Mouse (Mus musculus) heart, embryonic 10.5 days (tissue): ENCODE measurements around the gene Fbp1. TPM values are rescaled to one million over a fixed set of nuclear protein-coding genes. Genes with fewer than 3 reads are reported as not detected.
"Not testable (repeated sequence)": the region's sequence is repeated elsewhere in the genome, so short reads cannot be mapped to it uniquely, and the experiment has no call there.

Experiments
- DNase-seq: peaks from one replicate; pipeline ENCODE4 v3.0.0-alpha.2; 2017; ENCODE audit warnings: low spot score
- H3K27ac ChIP-seq: fragments of 300-500 bp; sonication (generic); 2 replicates; pipeline ENCODE4 v1.5.1; 2016; ENCODE audit warnings: mild to moderate bottlenecking
- H3K27me3 ChIP-seq: fragments of 300-500 bp; sonication (generic); 2 replicates; pipeline ENCODE4 v1.6.1; 2016; ENCODE audit warnings: mild to moderate bottlenecking; ENCODE audit not compliant: poor library complexity, insufficient read depth, severe bottlenecking
- H3K36me3 ChIP-seq: fragments of 300-500 bp; sonication (generic); 2 replicates; pipeline ENCODE4 v1.6.1; 2016; ENCODE audit warnings: mild to moderate bottlenecking, moderate library complexity
- H3K4me1 ChIP-seq: fragments of 300-500 bp; sonication (generic); 2 replicates; pipeline ENCODE4 v1.6.1; 2016; ENCODE audit warnings: mild to moderate bottlenecking
- H3K4me3 ChIP-seq: fragments of 300-500 bp; sonication (generic); 2 replicates; pipeline ENCODE4 v1.5.1; 2016; ENCODE audit warnings: mild to moderate bottlenecking, moderate library complexity
- H3K9me3 ChIP-seq: fragments of 300-500 bp; sonication (generic); 2 replicates; pipeline ENCODE4 v1.6.1; 2016; ENCODE audit warnings: mild to moderate bottlenecking, moderate library complexity
- WGBS: fragments of 180-500 bp; shearing (Covaris S2); methylation state at CpG from one replicate; pipeline ENCODE4 v1.1.7; 2016; 5-methylcytosine and 5-hydroxymethylcytosine counted together
- polyA plus RNA-seq: library from polyadenylated mRNA; unstranded; fragments of >200 nt; fragmentation: Nextera tagmentation; extraction: Ambion mirVana; gene quantifications from 2 replicates; pipeline ENCODE4 v1.2.1, GENCODE M21; 2016

Gene Fbp1
- polyA plus RNA-seq, 1 experiment from 2014 or later: 0.25 TPM

- no peak within 1 kb of the TSS for H3K27ac ChIP-seq
- no peaks in the 10 kb centered on the region for H3K27me3 ChIP-seq
- H3K4me3 ChIP-seq: no peak within 1 kb of the TSS
- 0 out of 2 replicates have a peak, but pooled peaks cover 7% of the 10 kb centered on the region for H3K4me1 ChIP-seq
- DNase-seq: no peak
- H3K9me3 ChIP-seq: no peaks in the 10 kb centered on the region
- no peaks in the 10 kb centered on the region for H3K36me3 ChIP-seq
- WGBS: 62% methylated on average over 21 of the region's 21 CpGs
Observed at GRCm38 (mm10) chr13:62857941-62858915, 29.9 kb downstream of the Fbp1 start, which contains the start of gene Fbp2. TSS of gene Fbp2 (minus strand) at chr13:62858422.

- Histone ChIP-seq H3K9me3 (no peaks in the 10 kb centered on the region), H3K4me3 (no peak overlapping the region), H3K4me1 (0 out of 2 replicates have a peak, but pooled peaks cover 3% of the 10 kb centered on the region), H3K36me3 (no peaks in the 10 kb centered on the region), H3K27me3 (no peaks in the 10 kb centered on the region), H3K27ac (no peak overlapping the region)
- 82% methylated on average over 14 of the region's 14 CpGs for WGBS
- no peak for DNase-seq
Observed at GRCm38 (mm10) chr13:62856850-62857249, 31.2 kb downstream of the Fbp1 start.

GRCm38 (mm10) chr13:62856305-62856675 is 31.8 kb downstream of the Fbp1 start:
- H3K27me3 ChIP-seq: no peaks in the 10 kb centered on the region
- peak overlapping the region; percentile 72; the same call in 1 of the 2 replicates for H3K27ac ChIP-seq
- H3K4me1 ChIP-seq: 0 out of 2 replicates have a peak, but pooled peaks cover 3% of the 10 kb centered on the region
- H3K4me3 ChIP-seq: peak overlapping the region; percentile 50
- no peaks in the 10 kb centered on the region for H3K9me3 ChIP-seq
- H3K36me3 ChIP-seq: no peaks in the 10 kb centered on the region
- 6% methylated on average over 5 of the region's 5 CpGs for WGBS
- peak; percentile 93 for DNase-seq

GRCm38 (mm10) chr13:62855396-62856304 is 32.4 kb downstream of the Fbp1 start:
- Histone ChIP-seq H3K9me3 (no peaks in the 10 kb centered on the region), H3K27me3 (no peaks in the 10 kb centered on the region), H3K27ac (no peak overlapping the region), H3K4me1 (0 out of 2 replicates have a peak, but pooled peaks cover 3% of the 10 kb centered on the region), H3K36me3 (no peaks in the 10 kb centered on the region), H3K4me3 (peak overlapping the region; percentile 50)
- DNase-seq: no peak
- WGBS: 32% methylated on average over 25 of the region's 25 CpGs

GRCm38 (mm10) chr13:62854666-62855065 is 33.4 kb downstream of the Fbp1 start:
- no peak overlapping the region for H3K4me3 ChIP-seq
- 0 out of 2 replicates have a peak, but pooled peaks cover 3% of the 10 kb centered on the region for H3K4me1 ChIP-seq
- 12% methylated on average over 15 of the region's 15 CpGs for whole genome bisulfite sequencing
- H3K36me3 ChIP-seq: no peaks in the 10 kb centered on the region
- H3K27ac ChIP-seq: no peak overlapping the region
- H3K27me3 ChIP-seq: no peaks in the 10 kb centered on the region
- H3K9me3 ChIP-seq: no peaks in the 10 kb centered on the region
- peak; percentile 80 for DNase-seq

- no peak for DNase-seq
- no peaks in the 10 kb centered on the region for H3K27me3 ChIP-seq
- no peak overlapping the region for H3K4me3 ChIP-seq
- H3K27ac ChIP-seq: no peak overlapping the region
- WGBS: 13% methylated on average over 4 of the region's 4 CpGs
- no peaks in the 10 kb centered on the region for H3K36me3 ChIP-seq
- no peaks in the 10 kb centered on the region for H3K9me3 ChIP-seq
- no peaks in the 10 kb centered on the region for H3K4me1 ChIP-seq
Observed at GRCm38 (mm10) chr13:62833341-62833740, 54.7 kb downstream of the Fbp1 start.

- 57% methylated on average over 2 of the region's 2 CpGs for WGBS
- H3K4me3 ChIP-seq: no peak overlapping the region
- no peaks in the 10 kb centered on the region for H3K4me1 ChIP-seq
- no peak for DNase-seq
- H3K9me3 ChIP-seq: no peaks in the 10 kb centered on the region
- H3K27ac ChIP-seq: no peak overlapping the region
- H3K27me3 ChIP-seq: no peaks in the 10 kb centered on the region
- no peaks in the 10 kb centered on the region for H3K36me3 ChIP-seq
Observed at GRCm38 (mm10) chr13:62832239-62832638, 55.8 kb downstream of the Fbp1 start.

- H3K27me3 ChIP-seq, H3K4me3 ChIP-seq, H3K4me1 ChIP-seq, H3K36me3 ChIP-seq, H3K9me3 ChIP-seq, H3K27ac ChIP-seq, DNase-seq: not testable (repeated sequence)
- WGBS: 78% methylated on average over 3 of the region's 3 CpGs
Observed at GRCm38 (mm10) chr13:62815705-62816104, 72.4 kb downstream of the Fbp1 start.

Other genes starting within 250 kb of the Fbp1 start
- 17.7 and 25.2 TPM in 2 replicates for gene Platr25, start 127.6 kb downstream of the Fbp1 start, polyA plus RNA-seq
- 6.4 and 8.6 TPM in 2 replicates for gene Gm5141, start 102.5 kb downstream of the Fbp1 start, polyA plus RNA-seq
- 0.31 and 0.41 TPM in 2 replicates for gene Fbp2, start 29.9 kb downstream of the Fbp1 start, polyA plus RNA-seq
- gene 2010111I01Rik, start 76.6 kb upstream of the Fbp1 start, polyA plus RNA-seq: 46.2 and 52.6 TPM in 2 replicates